Mouse (Mus musculus) CH12.LX (cell line): ENCODE data around the gene Podxl2. TPM values are rescaled to one million over a fixed set of nuclear protein-coding genes. Genes with fewer than 3 reads are reported as not detected.

Experiments
- DNase-seq: peaks from one replicate; pipeline ENCODE4 v3.0.0-alpha.2; 2013; ENCODE audit errors: extremely low read depth
- H3K27ac ChIP-seq: 2 replicates; pipeline ENCODE4 v1.5.1; 2012; ENCODE audit warnings: low read depth, mild to moderate bottlenecking, control low read depth, moderate library complexity; ENCODE audit not compliant: insufficient read depth
- H3K27me3 ChIP-seq: replicated peaks from 2 replicates; pipeline ENCODE3; 2012; ENCODE audit warnings: inconsistent platforms
- H3K36me3 ChIP-seq, 2 experiments: replicated peaks in 1 of 2; 2 replicates each; pipeline versions ENCODE3 to v1.6.1; 2012; ENCODE audit warnings: inconsistent platforms in 1 of 2, low read length in 1 of 2, mild to moderate bottlenecking in 1 of 2, mixed read lengths in 1 of 2, moderate library complexity in 1 of 2; ENCODE audit not compliant: control insufficient read depth in 1 of 2, insufficient read depth in 1 of 2
- H3K4me1 ChIP-seq, 2 experiments: 2 replicates each; pipeline ENCODE4 v1.6.1; 2012; ENCODE audit warnings: inconsistent platforms in 1 of 2, moderate library complexity in 1 of 2; ENCODE audit not compliant: insufficient read depth in 2 of 2, control insufficient read depth in 1 of 2
- H3K4me2 ChIP-seq: 2 replicates; pipeline ENCODE4 v1.6.1; 2012; ENCODE audit warnings: low read depth, mild to moderate bottlenecking, control low read depth; ENCODE audit not compliant: poor library complexity, insufficient read depth, severe bottlenecking
- H3K4me3 ChIP-seq, 3 experiments: fragments of 150-350 bp in 1 of 3; sonication (generic) in 1 of 3; replicated peaks in 1 of 3; 2 replicates each; pipeline versions ENCODE3 to v1.5.1; 2011 to 2012; ENCODE audit warnings: low read depth in 2 of 3, low read length in 2 of 3, mild to moderate bottlenecking in 2 of 3, moderate library complexity in 2 of 3, control low read depth in 1 of 3, improper control_type of control experiment in 1 of 3, inconsistent platforms in 1 of 3, mixed read lengths in 1 of 3; ENCODE audit not compliant: poor library complexity in 1 of 3
- H3K79me2 ChIP-seq: replicated peaks from 2 replicates; pipeline ENCODE4 v1.6.1; 2012; ENCODE audit warnings: mild to moderate bottlenecking, moderate library complexity; ENCODE audit not compliant: control insufficient read depth, poor library complexity, insufficient read depth, severe bottlenecking; ENCODE audit errors: extremely low read depth
- H3K9ac ChIP-seq: 2 replicates; pipeline ENCODE4 v1.6.1; 2012; ENCODE audit warnings: low read depth, mild to moderate bottlenecking, control low read depth, moderate library complexity; ENCODE audit not compliant: insufficient read depth
- H3K9me3 ChIP-seq: replicated peaks from 2 replicates; pipeline ENCODE3; 2012; ENCODE audit warnings: low read length, inconsistent platforms, mixed read lengths
- BHLHE40 ChIP-seq: IDR thresholded peaks from 2 replicates; pipeline ENCODE4 v1.6.1; 2011; ENCODE audit warnings: mild to moderate bottlenecking, low read depth, low read length, improper control_type of control experiment
- E2F4 ChIP-seq: IDR thresholded peaks from 2 replicates; pipeline ENCODE4 v1.6.1; 2011; ENCODE audit warnings: low read depth, low read length, improper control_type of control experiment; ENCODE audit not compliant: insufficient replicate concordance
- ELF1 ChIP-seq: IDR thresholded peaks from 2 replicates; pipeline ENCODE4 v1.6.1; 2014; ENCODE audit warnings: low read depth, mild to moderate bottlenecking, inconsistent platforms, low read length, improper control_type of control experiment
- EP300 ChIP-seq: IDR thresholded peaks from 2 replicates; pipeline ENCODE4 v1.6.1; 2011; ENCODE audit warnings: low read length, improper control_type of control experiment
- GABPA ChIP-seq: IDR thresholded peaks from 2 replicates; pipeline ENCODE4 v1.6.1; 2012; ENCODE audit warnings: low read depth, low read length, improper control_type of control experiment, inconsistent platforms; ENCODE audit not compliant: insufficient replicate concordance
- HCFC1 ChIP-seq: IDR thresholded peaks from 2 replicates; pipeline ENCODE4 v1.6.1; 2012; ENCODE audit warnings: low read depth, mild to moderate bottlenecking, inconsistent platforms, low read length, improper control_type of control experiment
- JUND ChIP-seq: conservative IDR thresholded peaks from 2 replicates; pipeline ENCODE4 v1.6.1; 2011; ENCODE audit warnings: low read depth, low read length, improper control_type of control experiment
- MAX ChIP-seq: IDR thresholded peaks from 2 replicates; pipeline ENCODE4 v1.6.1; 2011; ENCODE audit warnings: low read length, improper control_type of control experiment
- MAZ ChIP-seq: IDR thresholded peaks from 2 replicates; pipeline ENCODE4 v1.6.1; 2012; ENCODE audit warnings: low read depth, mild to moderate bottlenecking, inconsistent platforms, low read length, improper control_type of control experiment, moderate library complexity
- MEF2A ChIP-seq: IDR thresholded peaks from 2 replicates; pipeline ENCODE4 v1.6.1; 2014; ENCODE audit warnings: low read depth, mild to moderate bottlenecking, inconsistent platforms, low read length, improper control_type of control experiment, borderline replicate concordance
- PAX5 ChIP-seq: IDR thresholded peaks from 2 replicates; pipeline ENCODE4 v1.6.1; 2012; ENCODE audit warnings: low read length, inconsistent platforms, mixed read lengths
- POLR2AphosphoS2 ChIP-seq: IDR thresholded peaks from 2 replicates; pipeline ENCODE4 v1.6.1; 2011; ENCODE audit warnings: low read depth, low read length, improper control_type of control experiment
- SMC3 ChIP-seq: IDR thresholded peaks from 2 replicates; pipeline ENCODE4 v1.6.1; 2011; ENCODE audit warnings: low read depth, low read length, improper control_type of control experiment
- TBP ChIP-seq: conservative IDR thresholded peaks from 2 replicates; pipeline ENCODE4 v1.6.1; 2011; ENCODE audit warnings: low read depth, low read length, improper control_type of control experiment
- UBTF ChIP-seq: IDR thresholded peaks from 2 replicates; pipeline ENCODE4 v1.6.1; 2012; ENCODE audit warnings: low read depth, mild to moderate bottlenecking, inconsistent platforms, low read length, improper control_type of control experiment, moderate library complexity
- USF1 ChIP-seq: IDR thresholded peaks from 2 replicates; pipeline ENCODE4 v1.6.1; 2014; ENCODE audit warnings: low read depth, mild to moderate bottlenecking, inconsistent platforms, low read length, improper control_type of control experiment
- USF2 ChIP-seq: conservative IDR thresholded peaks from 2 replicates; pipeline ENCODE4 v1.6.1; 2011; ENCODE audit warnings: low read depth, low read length, improper control_type of control experiment
- ZKSCAN1 ChIP-seq: IDR thresholded peaks from 2 replicates; pipeline ENCODE4 v1.6.1; 2012; ENCODE audit warnings: low read depth, inconsistent platforms, low read length, improper control_type of control experiment, borderline replicate concordance
- ZMIZ1 ChIP-seq: IDR thresholded peaks from 2 replicates; pipeline ENCODE4 v1.6.1; 2012; ENCODE audit warnings: low read depth, mild to moderate bottlenecking, inconsistent platforms, low read length, improper control_type of control experiment
- ZNF384 ChIP-seq: IDR thresholded peaks from 2 replicates; pipeline ENCODE4 v1.6.1; 2012; ENCODE audit warnings: low read depth, low read length, improper control_type of control experiment, inconsistent platforms
- dilution Hi-C: fragments of 300-500 bp; cut with MboI; formaldehyde crosslinking; loops from 2 replicates; pipeline ENCODE4 v1.14.3; 2020; ENCODE audit warnings: low sequenced_read_pairs; ENCODE audit not compliant: extremely low pct_unique_long_range_greater_than_20kb, extremely low pct_ligation_motif_present
- in situ Hi-C: fragments of 300-500 bp; cut with MboI; formaldehyde crosslinking; loops from 3 replicates; pipeline ENCODE4 v1.14.3; 2019; ENCODE audit warnings: low sequenced_read_pairs, low pct_ligation_motif_present, low pct_unique_long_range_greater_than_20kb, mixed read lengths
- polyA plus RNA-seq: library from polyadenylated mRNA; unstranded; fragments of >175 nt; gene quantifications from 2 replicates; pipeline ENCODE4 v1.2.1, GENCODE M21; 2012; ENCODE audit warnings: low read depth; ENCODE audit not compliant: insufficient read length
- total RNA-seq, 2 experiments: library from RNA; depleted of rRNA; stranded (reverse); fragments of 300-350 nt in 1 of 2; fragments of >200 nt in 1 of 2; gene quantifications; 2 replicates each; pipeline ENCODE4 v1.2.3; 2012 to 2014

The Podxl2 gene
- total and polyA plus RNA-seq, 3 experiments: 0.79 to 0.93 (median 0.81) TPM

- no peak for DNase-seq
- dilution Hi-C loops: no loop called here
- peaks cover 2% of the 10 kb centered on the region; the same call in 1 of the 2 replicates for H3K79me2 ChIP-seq
- TF ChIP-seq POLR2AphosphoS2 (no peak), ZKSCAN1 (no peak), EP300 (no peak), E2F4 (no peak), SMC3 (no peak), GABPA (no peak), USF2 (no peak)
- no peak overlapping the region for H3K4me3 ChIP-seq
- H3K36me3 ChIP-seq: peaks cover 33 to 58% of the 10 kb centered on the region in 2 experiments
- peaks cover 35 to 48% of the 10 kb centered on the region in 2 experiments for H3K4me1 ChIP-seq
- no peak overlapping the region for H3K9ac ChIP-seq
- no peak overlapping the region for H3K27ac ChIP-seq
- in situ Hi-C loops: no loop called here
- H3K27me3 ChIP-seq: peaks cover 3% of the 10 kb centered on the region
- no peak overlapping the region for H3K4me2 ChIP-seq
- H3K9me3 ChIP-seq: no peaks in the 10 kb centered on the region
These were observed 36.8 kb downstream of the Podxl2 start for GRCm38 (mm10) chr6:88837999-88838398.

DNA sequence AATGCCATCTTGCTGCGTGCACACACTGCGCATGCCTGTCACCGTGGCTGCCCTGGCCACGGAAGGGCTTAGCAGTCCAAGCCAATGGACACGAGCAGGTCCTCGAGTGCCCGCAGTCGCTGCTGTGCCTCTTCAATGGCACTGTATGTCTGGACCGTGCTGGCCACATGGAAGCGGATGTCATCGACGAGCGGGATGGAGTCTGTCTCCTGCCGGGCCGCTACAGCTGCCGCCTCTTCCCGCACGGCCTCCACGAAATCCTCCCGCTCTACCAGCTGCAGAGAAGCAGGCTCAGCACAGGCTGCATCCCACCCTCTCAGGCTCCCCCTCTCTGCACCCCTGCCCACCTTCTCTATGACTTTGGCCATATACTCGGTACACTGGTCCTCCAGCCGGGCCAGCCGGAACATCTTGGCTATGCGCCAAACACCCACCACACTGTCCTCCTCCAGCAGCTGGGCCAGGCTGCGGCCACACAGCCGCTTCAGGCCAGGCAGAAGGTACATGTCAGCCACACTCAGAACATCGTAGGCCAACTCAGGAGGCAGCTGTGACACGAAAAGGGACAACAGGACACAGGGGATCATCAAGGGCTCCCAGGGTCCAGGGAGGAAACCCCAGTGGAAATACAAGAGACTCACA is 38.5 kb downstream of the Podxl2 start:
- H3K4me2 ChIP-seq: no peak overlapping the region
- H3K36me3 ChIP-seq: peaks cover 33 to 58% of the 10 kb centered on the region in 2 experiments

More for the DNA sequence above, 38.5 kb downstream of the Podxl2 start:
- Histone ChIP-seq H3K27ac (no peak overlapping the region), H3K9ac (no peak overlapping the region), H3K79me2 (peaks cover 2% of the 10 kb centered on the region; the same call in 1 of the 2 replicates), H3K27me3 (no peaks in the 10 kb centered on the region), H3K4me3 (no peak overlapping the region), H3K9me3 (no peaks in the 10 kb centered on the region), H3K4me1 (peaks cover 40 to 55% of the 10 kb centered on the region in 2 experiments)
- DNase-seq: no peak
- in situ Hi-C loops (no loop called here), dilution Hi-C loops (no loop called here)
- TF ChIP-seq EP300: no peak
- no peak for TF ChIP-seq GABPA
- TF ChIP-seq PAX5: no peak
- no peak for TF ChIP-seq UBTF
- no peak for TF ChIP-seq MEF2A
- TF ChIP-seq MAZ: no peak
- no peak for TF ChIP-seq JUND
- no peak for TF ChIP-seq ELF1
- no peak for TF ChIP-seq USF2
- no peak for TF ChIP-seq TBP
- no peak for TF ChIP-seq BHLHE40
- TF ChIP-seq USF1: no peak
- TF ChIP-seq POLR2AphosphoS2: no peak
- no peak for TF ChIP-seq ZMIZ1
- TF ChIP-seq ZNF384: no peak
- TF ChIP-seq HCFC1: no peak
- no peak for TF ChIP-seq MAX
